Mouse (Mus musculus) neural tube, embryonic 11.5 days (tissue): ENCODE results near the gene Mybpc2. TPM values are rescaled to one million over a fixed set of nuclear protein-coding genes. Genes with fewer than 3 reads are reported as not detected.
A peak's percentile ranks its signal among the peaks of the same experiment; 100 is the strongest.

Experiments used
- ATAC-seq: fragments of 200-750 bp; cut with Nextera tagmentation; 2 replicates; pipeline ENCODE4 v1.8.0; 2017; ENCODE audit warnings: moderate number of reproducible peaks, mild to moderate bottlenecking, moderate TSS enrichment, moderate library complexity; ENCODE audit not compliant: insufficient read depth, low FRiP score, low TSS enrichment
- DNase-seq: peaks from one replicate; pipeline ENCODE4 v3.0.0-alpha.2; 2015; ENCODE audit warnings: low spot score
- H3K27ac ChIP-seq: fragments of 300-500 bp; sonication (generic); 2 replicates; pipeline ENCODE4 v1.5.1; 2014; ENCODE audit warnings: low read depth, mild to moderate bottlenecking, low read length
- H3K27me3 ChIP-seq: fragments of 300-500 bp; sonication (generic); 2 replicates; pipeline ENCODE4 v1.6.1; 2014; ENCODE audit warnings: mild to moderate bottlenecking, low read length, mixed read lengths; ENCODE audit not compliant: control insufficient read depth, insufficient read depth
- H3K36me3 ChIP-seq: fragments of 300-500 bp; sonication (generic); 2 replicates; pipeline ENCODE4 v1.6.1; 2014; ENCODE audit warnings: mild to moderate bottlenecking, low read length, moderate library complexity, mixed read lengths; ENCODE audit not compliant: control insufficient read depth, insufficient read depth
- H3K4me1 ChIP-seq: fragments of 300-500 bp; sonication (generic); 2 replicates; pipeline ENCODE4 v1.6.1; 2014; ENCODE audit warnings: low read length, mixed read lengths; ENCODE audit not compliant: control insufficient read depth, insufficient read depth
- H3K4me2 ChIP-seq: fragments of 300-500 bp; sonication (generic); 2 replicates; pipeline ENCODE4 v1.6.1; 2014; ENCODE audit warnings: low read depth, mild to moderate bottlenecking, moderate library complexity
- H3K4me3 ChIP-seq: fragments of 300-500 bp; sonication (generic); 2 replicates; pipeline ENCODE4 v1.5.1; 2014; ENCODE audit warnings: low read depth, low read length
- H3K9ac ChIP-seq: fragments of 300-500 bp; sonication (generic); 2 replicates; pipeline ENCODE4 v1.6.1; 2014; ENCODE audit warnings: mild to moderate bottlenecking, low read length
- H3K9me3 ChIP-seq: fragments of 300-500 bp; sonication (generic); 2 replicates; pipeline ENCODE4 v1.6.1; 2016; ENCODE audit warnings: low read length; ENCODE audit not compliant: control insufficient read depth
- WGBS: fragments of 180-500 bp; shearing (Covaris S2); extraction: QIAGEN DNeasy Blood & Tissue Kit; methylation state at CpG from one replicate; pipeline ENCODE4 v1.1.7; 2014; 5-methylcytosine and 5-hydroxymethylcytosine counted together
- polyA plus RNA-seq: library from polyadenylated mRNA; unstranded; fragments of >200 nt; fragmentation: Nextera tagmentation; extraction: Ambion mirVana; gene quantifications from 2 replicates; pipeline ENCODE4 v1.2.1, GENCODE M21; 2014

Mybpc2 gene
- polyA plus RNA-seq, 1 experiment from 2014 or later = not detected

GRCm38 (mm10) chr7:44488545-44488944, 35.9 kb downstream of the Mybpc2 start:
- WGBS = 94% methylated on average over 8 of the region's 8 CpGs

DNA sequence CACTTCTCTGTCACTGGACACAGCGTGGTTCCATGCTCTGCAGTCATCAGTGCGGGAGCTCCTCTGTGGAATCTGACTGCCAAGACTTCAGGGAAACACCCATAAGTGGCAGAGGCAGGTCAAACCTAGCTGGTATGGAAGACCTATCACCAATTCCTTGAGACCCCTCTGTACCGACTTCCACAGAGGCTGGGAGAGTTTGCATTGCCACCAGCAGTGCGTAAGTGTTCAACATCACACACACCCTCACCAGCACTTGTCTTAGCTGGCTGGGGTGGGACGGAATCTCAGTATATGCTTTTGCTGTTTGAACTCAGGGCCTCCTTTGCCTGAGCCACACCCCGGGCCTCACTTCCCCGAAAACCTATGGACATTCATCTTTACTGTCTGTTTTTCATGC, 36.5 kb downstream of the Mybpc2 start:
- no peak for ATAC-seq
- H3K27ac ChIP-seq = no peak overlapping the region
- H3K9ac ChIP-seq = no peak overlapping the region

More at GRCm38 (mm10) chr7:44488545-44488944, 35.9 kb downstream of the Mybpc2 start:
- ATAC-seq (no peak), DNase-seq (no peak)
- Histone ChIP-seq H3K4me1 (no peaks in the 10 kb centered on the region), H3K9ac (no peak overlapping the region), H3K27me3 (no peaks in the 10 kb centered on the region), H3K27ac (no peak overlapping the region), H3K36me3 (peaks cover 10% of the 10 kb centered on the region), H3K4me3 (no peak overlapping the region), H3K9me3 (no peaks in the 10 kb centered on the region), H3K4me2 (no peak overlapping the region)

GRCm38 (mm10) chr7:44486927-44487575, 37.4 kb downstream of the Mybpc2 start:
- no peaks in the 10 kb centered on the region for H3K27me3 ChIP-seq
- no peak overlapping the region for H3K4me3 ChIP-seq
- H3K27ac ChIP-seq = no peak overlapping the region
- WGBS = 65% methylated on average over 13 of the region's 13 CpGs
- DNase-seq (no peak), ATAC-seq (no peak)
- peaks cover 7% of the 10 kb centered on the region for H3K36me3 ChIP-seq
- no peaks in the 10 kb centered on the region for H3K4me1 ChIP-seq
- no peaks in the 10 kb centered on the region for H3K9me3 ChIP-seq
- H3K9ac ChIP-seq = no peak overlapping the region
- H3K4me2 ChIP-seq = no peak overlapping the region

More for the DNA sequence above, 36.5 kb downstream of the Mybpc2 start:
- no peaks in the 10 kb centered on the region for H3K27me3 ChIP-seq
- no peak for DNase-seq
- no peak overlapping the region for H3K4me2 ChIP-seq
- H3K9me3 ChIP-seq = no peaks in the 10 kb centered on the region
- peaks cover 7% of the 10 kb centered on the region for H3K36me3 ChIP-seq
- H3K4me3 ChIP-seq = no peak overlapping the region
- WGBS = 92% methylated on average over 7 of the region's 7 CpGs
- H3K4me1 ChIP-seq = no peaks in the 10 kb centered on the region

DNA sequence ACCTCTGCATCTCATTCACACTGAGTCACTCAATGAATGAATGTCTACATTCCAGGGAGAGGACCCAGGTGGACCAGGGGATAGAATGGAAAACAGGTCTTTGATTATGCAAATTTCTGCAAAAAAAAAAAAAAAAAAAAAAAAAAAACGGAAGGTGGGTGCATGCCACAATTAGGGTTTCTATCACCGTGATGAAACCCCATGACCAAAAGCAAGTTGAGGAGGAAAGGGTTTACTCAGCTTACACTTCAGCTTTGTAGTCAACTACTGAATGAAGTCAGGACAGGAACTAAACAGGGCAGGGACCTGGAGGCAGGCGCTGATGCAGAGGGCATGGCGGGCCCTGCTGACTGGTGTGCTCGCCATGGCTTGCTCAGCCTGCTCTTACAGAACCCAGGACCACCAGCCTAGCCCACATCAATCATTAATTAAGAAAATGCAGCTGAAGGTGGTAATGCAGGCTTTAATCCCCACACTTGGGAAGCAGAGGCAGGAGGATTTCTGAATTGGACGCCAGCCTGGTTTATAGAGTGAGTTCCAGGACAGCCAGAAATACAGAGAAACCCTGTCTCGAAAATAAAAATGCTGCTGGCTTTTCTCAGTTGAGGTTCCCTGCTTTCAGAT, 38.8 kb downstream of the Mybpc2 start:
- Histone ChIP-seq H3K36me3 (0 out of 2 replicates have a peak, but pooled peaks cover 3% of the 10 kb centered on the region), H3K9ac (no peak overlapping the region), H3K27ac (no peak overlapping the region), H3K9me3 (no peaks in the 10 kb centered on the region), H3K27me3 (no peaks in the 10 kb centered on the region), H3K4me1 (no peaks in the 10 kb centered on the region), H3K4me3 (no peak overlapping the region), H3K4me2 (no peak overlapping the region)
- WGBS = 71% methylated on average over 7 of the region's 7 CpGs
- ATAC-seq (peak; percentile 50; the same call in 1 of the 2 replicates), DNase-seq (no peak)

DNA sequence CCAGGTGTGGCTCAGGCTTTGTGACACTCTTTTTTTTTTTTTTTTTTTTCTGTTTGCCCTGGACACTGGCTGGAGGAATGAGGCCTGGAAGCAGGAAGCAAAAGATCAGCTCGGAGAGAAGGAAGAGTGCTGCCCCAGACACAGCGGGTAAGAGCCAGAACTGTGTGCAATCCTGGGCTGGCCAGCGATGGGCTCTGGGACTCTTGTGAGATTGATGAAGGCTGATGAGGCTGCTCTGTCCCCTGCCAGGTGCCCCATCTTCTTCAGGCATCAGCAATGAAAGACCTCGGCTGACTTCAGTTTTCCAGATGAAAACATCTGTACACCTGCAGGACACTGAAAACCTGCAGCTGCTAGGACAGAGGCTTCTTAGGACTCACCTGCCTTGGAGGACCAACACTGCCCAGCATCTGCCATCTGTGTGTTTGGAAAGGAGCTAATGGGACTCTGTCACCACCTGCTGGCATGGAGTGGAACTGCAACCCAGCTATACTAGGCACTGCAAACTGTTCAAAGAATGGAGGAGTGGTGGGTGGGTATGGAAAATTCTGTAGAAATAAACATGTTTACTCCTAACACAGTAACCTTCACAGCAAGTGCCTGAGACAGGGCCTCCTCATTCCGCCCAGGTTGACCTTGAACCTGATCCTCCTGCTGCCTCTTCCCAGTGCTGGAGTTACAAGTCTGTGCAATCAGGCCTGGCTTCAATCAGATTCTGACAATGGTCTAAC, 39.5 kb downstream of the Mybpc2 start:
- no peak overlapping the region for H3K9ac ChIP-seq
- H3K4me2 ChIP-seq = no peak overlapping the region
- no peaks in the 10 kb centered on the region for H3K4me1 ChIP-seq
- ATAC-seq (peak; percentile 75; the same call in 1 of the 2 replicates), DNase-seq (peak; percentile 87)
- no peaks in the 10 kb centered on the region for H3K9me3 ChIP-seq
- no peak overlapping the region for H3K4me3 ChIP-seq
- 0 out of 2 replicates have a peak, but pooled peaks cover 3% of the 10 kb centered on the region for H3K36me3 ChIP-seq
- no peaks in the 10 kb centered on the region for H3K27me3 ChIP-seq
- WGBS = 29% methylated on average over 5 of the region's 5 CpGs
- no peak overlapping the region for H3K27ac ChIP-seq

GRCm38 (mm10) chr7:44484109-44484508, 40.3 kb downstream of the Mybpc2 start:
- Histone ChIP-seq H3K9ac (no peak overlapping the region), H3K27ac (no peak overlapping the region), H3K4me1 (no peaks in the 10 kb centered on the region), H3K4me3 (no peak overlapping the region), H3K4me2 (no peak overlapping the region), H3K9me3 (no peaks in the 10 kb centered on the region), H3K36me3 (0 out of 2 replicates have a peak, but pooled peaks cover 3% of the 10 kb centered on the region), H3K27me3 (no peaks in the 10 kb centered on the region)
- DNase-seq (no peak), ATAC-seq (no peak)
- WGBS = 88% methylated on average over 1 of the region's 1 CpGs

- Histone ChIP-seq H3K27ac (no peak overlapping the region), H3K9ac (no peak overlapping the region), H3K36me3 (no peaks in the 10 kb centered on the region), H3K4me3 (no peak overlapping the region), H3K27me3 (no peaks in the 10 kb centered on the region), H3K9me3 (no peaks in the 10 kb centered on the region), H3K4me2 (no peak overlapping the region), H3K4me1 (no peaks in the 10 kb centered on the region)
- 75% methylated on average over 3 of the region's 3 CpGs for WGBS
- no peak for DNase-seq
- ATAC-seq = no peak
Observed at GRCm38 (mm10) chr7:44482836-44483435, 41.5 kb downstream of the Mybpc2 start.

DNA sequence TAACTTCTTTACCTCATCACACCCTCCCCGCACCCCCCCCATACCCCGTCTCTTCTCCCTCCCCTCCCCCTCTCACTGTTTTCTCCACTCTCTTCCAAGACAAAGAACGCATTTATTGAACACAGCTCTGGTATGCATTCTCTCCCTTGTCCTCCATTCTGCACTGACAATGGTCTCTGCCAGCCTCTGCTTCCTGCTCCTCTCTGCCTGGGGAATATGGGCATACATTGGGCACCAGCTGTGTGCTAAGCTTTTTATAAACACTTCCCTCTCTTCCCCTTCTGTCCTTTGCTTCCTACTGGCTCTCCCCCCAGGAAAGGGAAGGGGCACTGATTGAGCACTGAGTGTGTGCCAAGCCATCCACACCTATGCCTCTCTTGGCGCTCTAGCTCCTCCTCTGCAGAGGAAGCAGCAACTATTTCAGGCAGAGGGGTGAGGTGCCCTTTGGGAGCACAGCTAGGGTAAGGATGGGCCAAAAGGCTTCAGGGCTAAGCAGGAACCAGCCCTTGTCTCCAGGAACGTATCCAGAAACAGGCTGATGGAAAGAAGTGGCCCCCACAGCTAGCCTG, 49.3 kb downstream of the Mybpc2 start:
- Histone ChIP-seq H3K4me1 (peaks cover 13% of the 10 kb centered on the region), H3K9ac (no peak overlapping the region), H3K27ac (0 out of 2 replicates have a peak overlapping the region, but pooled peaks have one; percentile 67), H3K27me3 (0 out of 2 replicates have a peak, but pooled peaks cover 2% of the 10 kb centered on the region), H3K9me3 (no peaks in the 10 kb centered on the region), H3K4me2 (no peak overlapping the region), H3K36me3 (no peaks in the 10 kb centered on the region), H3K4me3 (no peak overlapping the region)
- WGBS = 38% methylated on average over 5 of the region's 5 CpGs
- DNase-seq (no peak), ATAC-seq (no peak)
